Mouse (Mus musculus) erythroblast, adult 5-6 weeks (primary cell): ENCODE measurements around the gene Slc35a3. TPM values are rescaled to one million over a fixed set of nuclear protein-coding genes. Genes with fewer than 3 reads are reported as not detected.

Source experiments
- ATAC-seq: replicated peaks from 2 replicates; pipeline ENCODE4 v1.8.0; 2016; ENCODE audit warnings: moderate number of reproducible peaks, mild to moderate bottlenecking, moderate TSS enrichment, inconsistent platforms; ENCODE audit not compliant: poor library complexity, low FRiP score, severe bottlenecking
- total RNA-seq, 2 experiments: library from RNA; stranded (forward) in 1 of 2; stranded (reverse) in 1 of 2; fragments of 150-400 nt in 1 of 2; fragments of 200-764, 138-1000 nt in 1 of 2; gene quantifications; 2 replicates each; pipeline versions ENCODE4 v1.2.3 to v1.2.4; 2015 to 2017; ENCODE audit warnings: low replicate concordance in 2 of 2

Slc35a3 gene
- total RNA-seq, 2 experiments from 2014 or later = 17.1 to 21.3 TPM

DNA sequence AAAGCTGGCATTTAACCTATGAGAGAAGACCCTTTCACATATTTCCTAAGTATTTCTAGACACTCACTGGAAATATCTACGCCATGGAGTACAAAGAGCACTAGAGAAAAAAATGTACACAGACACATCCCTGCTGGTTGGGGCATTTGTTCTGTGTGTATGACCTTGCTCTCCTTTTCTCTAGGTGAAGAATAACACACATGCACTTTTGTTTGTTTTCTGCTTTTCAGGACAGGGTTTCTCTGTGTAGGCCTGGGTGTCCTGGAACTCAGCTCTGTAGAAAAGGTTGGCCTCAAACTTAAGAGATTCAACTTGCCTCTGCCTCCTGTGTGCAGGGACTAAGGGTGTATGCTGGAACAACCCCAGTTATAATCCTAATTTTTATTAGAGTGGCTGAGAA is 66.2 kb downstream of the Slc35a3 start:
- no peak for ATAC-seq

DNA sequence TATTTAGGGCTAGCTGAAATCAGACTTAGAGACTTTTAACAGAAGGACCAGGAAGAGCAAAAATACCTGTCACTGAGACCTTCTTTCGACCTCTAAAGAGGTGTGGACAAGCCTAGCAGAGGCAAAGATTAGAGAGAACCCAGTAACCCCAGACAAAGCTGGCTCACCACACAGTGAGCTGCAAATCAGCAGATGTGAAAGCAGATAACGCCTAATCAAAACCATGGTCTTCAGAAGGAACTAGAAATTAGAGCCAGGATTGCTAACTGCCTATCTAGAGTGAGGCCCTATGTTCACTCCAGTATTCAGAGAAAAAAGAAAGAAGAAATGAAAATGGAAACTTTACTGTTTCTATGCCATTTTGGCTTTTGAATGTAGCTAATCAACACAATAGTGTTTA is 70.3 kb downstream of the Slc35a3 start:
- no peak for ATAC-seq

DNA sequence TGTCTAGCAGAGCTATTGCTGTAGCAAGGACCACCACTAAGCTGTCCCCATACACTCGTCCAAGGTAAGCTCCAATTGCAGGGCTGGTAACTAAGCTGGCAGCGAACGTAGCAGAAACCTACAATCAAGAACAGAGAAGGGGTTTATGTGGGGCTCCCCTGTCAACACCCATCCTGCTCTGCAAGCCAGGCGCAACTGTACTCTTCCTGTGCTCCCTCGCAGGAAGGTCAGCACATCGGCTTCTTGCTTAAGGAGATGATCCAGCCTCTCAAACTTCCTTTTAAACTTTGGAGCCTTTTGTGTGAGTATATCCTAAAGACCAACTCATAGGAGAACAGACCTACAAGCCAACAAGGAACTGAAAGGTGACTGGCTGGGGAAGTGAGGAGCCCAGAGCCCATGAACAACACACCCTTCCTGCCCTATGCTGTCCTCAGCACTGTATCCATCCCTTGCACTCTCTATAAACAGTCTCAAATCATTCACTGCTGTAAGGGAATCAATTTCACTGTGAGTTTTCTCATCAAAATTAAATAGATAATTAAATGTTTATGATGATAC is 70.7 kb downstream of the Slc35a3 start:
- no peak for ATAC-seq

DNA sequence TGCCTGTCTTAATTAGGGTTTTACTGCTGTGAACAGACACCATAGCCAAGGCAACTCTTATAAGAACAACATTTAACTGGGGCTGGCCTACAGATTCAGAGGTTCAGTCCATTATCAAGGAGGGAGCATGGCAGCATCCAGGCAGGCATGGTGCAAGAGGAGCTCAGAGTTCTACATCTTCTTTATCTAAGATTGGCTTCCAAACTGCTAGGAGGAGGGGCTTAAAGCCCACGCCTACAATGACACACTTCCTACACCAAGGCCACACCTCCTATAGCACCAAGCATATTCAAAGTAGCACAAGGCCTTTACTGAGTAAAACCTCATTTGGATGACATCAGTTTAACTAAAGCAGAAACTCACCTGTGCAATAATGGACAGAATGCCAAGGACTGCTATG is 72.6 kb downstream of the Slc35a3 start:
- ATAC-seq = 0 out of 2 replicates have a peak, but pooled peaks have one; percentile 62

DNA sequence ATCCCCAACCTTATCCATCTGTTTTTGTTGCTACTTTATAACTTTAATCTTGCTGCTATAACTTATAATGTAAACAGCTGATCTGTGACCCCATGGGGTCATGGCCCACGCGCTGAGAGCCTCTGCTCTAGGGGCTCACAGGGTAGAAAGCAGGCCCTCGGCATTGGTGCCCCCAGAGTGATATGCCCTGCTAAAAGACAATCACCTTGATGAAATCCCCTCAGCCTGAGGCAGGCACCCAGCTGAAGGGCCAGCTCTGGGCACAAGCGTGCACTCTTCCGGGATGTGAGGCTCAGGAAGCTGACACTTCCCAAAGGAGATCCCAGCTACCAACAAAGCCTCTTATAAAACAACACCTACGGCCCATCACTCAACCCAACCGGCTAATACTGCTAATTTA is 74.1 kb downstream of the Slc35a3 start:
- no peak for ATAC-seq

DNA sequence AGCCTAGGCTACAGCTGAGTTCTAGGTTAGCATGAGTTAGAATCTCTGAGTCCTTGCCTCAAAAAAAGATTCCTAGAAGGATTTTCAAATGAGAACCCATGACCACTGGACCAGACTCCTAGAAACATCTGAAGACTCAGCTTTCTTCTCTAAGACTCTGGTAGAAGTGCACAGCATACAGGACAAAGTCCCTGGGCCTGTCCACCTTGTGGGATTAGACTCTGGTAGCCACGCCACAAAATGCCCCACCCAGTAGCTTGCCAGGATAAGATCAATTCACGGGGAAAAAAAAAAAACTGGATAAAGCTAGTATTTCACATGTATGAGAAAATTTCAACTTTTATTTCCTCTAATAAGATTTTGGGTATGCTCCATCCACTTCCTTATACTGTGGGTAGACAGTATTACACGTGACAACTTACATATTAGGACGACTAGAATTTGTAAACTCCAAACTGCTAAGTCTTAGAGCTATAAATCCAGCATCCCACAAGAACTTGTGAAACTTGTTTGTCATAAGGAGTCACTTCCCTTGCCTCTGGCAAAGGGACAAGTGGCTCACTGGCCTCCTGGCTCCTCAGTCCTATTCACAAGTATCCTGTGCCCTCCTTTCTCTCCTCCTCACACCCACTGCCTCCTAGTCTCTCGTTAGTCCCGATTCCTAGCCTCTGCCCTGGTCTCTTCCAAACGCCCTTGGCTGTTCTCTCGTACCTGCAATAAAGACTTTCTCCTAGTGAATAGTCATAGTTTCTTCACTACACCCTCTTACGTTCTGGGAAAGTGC is 74.7 kb downstream of the Slc35a3 start:
- ATAC-seq = no peak

DNA sequence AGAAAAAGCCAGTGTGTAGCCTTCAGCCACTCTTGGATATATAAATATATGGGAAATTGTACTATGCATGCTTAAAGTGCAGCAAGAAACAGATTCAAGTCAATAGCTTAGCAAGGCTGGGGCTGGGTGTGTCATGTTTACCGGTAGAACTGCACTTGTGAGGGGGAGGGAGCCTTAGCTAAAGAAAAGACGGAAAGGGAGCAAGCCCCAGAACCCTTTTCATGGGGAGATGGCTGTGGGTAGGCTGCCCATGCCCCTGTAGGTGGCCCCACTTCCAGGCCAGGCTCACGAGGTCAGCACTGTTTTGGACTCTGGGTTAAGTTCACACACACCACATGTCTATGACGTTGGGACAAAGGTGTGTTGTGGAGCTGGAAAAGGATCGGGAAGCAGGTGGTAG is 76.8 kb downstream of the Slc35a3 start:
- no peak for ATAC-seq

DNA sequence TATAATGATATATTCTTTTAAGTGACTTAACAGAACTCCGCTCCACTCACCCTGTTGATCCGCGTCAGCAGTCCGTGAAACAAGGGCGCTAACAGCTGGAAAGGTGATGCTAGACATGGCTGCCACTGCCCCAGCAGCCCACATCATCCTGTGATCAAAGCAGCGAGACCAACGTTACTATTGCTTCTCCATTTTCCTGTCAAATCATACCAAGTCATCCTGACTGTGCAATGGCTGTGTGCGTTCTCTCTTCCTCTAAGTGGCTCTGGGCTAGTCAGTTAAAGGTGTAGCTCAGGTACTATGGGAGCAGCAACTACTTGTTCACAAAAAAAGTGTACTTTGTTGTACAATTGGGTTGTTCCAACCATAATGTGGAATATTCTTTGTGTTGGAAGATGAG is 77.8 kb downstream of the Slc35a3 start:
- ATAC-seq = no peak

DNA sequence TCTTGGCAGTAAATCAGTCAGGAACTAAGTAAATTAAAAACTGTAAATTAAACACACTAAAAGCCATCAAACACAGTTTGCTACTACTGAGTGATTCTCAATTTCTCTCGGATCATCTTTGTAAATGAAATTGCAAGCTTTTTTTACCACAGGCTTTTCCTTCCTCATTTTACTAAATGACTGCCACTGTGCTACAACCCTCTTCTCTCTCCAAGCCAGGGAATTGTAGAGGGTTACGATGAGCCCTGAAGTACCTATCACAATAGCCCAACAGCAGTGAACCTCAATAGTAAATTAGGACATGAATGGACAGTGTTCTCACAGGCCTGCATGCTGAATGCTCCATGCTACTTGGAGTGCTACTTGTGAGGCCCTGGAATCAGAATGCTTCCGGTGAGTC is 78.5 kb downstream of the Slc35a3 start:
- no peak for ATAC-seq

DNA sequence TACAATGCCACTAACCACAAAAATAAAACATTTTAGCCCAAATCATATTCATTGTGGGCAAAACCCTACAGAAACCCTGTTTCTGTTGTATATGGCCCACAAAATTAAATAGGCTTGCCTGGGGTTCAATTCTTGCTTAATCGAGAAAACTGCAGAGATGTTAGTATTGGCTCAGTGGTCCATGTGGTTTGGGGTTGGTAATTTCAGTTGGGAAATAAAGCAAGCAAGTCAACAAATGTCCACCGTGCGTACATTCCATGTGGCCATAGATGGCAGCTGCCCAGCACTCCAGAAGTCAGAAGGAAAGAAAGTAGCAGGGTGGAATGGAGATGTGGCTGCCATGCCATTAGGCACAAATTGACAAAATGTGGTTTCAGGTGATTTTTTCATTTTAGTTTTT is 79.7 kb downstream of the Slc35a3 start:
- ATAC-seq = no peak

DNA sequence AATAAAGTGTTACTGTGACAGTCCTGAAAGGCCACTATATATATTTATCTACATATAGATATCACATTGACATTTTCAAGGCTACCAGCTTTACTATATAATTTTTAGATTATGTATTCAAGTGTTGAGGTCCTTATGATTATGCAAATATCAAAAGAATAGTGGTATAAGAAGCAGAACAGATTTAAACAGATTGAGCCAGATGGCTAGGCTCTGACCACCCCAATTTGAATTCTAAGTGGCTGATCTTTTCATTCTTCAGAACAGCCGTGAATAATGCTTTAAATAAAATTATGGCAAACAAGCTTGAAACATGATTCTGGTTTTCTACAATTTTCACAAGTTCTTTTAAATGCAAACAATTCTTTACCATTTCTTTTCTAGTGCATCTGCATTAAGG is 81.2 kb downstream of the Slc35a3 start:
- no peak for ATAC-seq

DNA sequence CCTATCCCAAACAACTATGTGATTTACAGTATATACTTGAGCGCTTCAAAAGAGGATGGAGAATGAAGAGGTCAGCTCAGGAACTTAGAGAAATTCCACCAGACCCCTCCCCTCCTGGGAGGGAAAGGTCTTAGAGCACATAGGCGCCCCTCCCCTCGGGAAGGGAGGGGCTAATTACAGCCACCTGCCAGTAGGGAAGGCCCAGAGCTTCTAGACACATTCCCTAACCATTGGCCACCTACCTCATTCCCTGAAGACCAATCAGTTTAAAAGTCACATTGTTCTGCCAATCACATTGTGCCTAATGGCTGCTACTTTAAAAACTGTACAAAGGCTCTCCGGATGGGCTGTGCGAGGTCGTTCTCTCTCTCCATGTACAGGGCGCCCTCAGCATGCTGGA is 90.0 kb downstream of the Slc35a3 start:
- ATAC-seq = no peak

DNA sequence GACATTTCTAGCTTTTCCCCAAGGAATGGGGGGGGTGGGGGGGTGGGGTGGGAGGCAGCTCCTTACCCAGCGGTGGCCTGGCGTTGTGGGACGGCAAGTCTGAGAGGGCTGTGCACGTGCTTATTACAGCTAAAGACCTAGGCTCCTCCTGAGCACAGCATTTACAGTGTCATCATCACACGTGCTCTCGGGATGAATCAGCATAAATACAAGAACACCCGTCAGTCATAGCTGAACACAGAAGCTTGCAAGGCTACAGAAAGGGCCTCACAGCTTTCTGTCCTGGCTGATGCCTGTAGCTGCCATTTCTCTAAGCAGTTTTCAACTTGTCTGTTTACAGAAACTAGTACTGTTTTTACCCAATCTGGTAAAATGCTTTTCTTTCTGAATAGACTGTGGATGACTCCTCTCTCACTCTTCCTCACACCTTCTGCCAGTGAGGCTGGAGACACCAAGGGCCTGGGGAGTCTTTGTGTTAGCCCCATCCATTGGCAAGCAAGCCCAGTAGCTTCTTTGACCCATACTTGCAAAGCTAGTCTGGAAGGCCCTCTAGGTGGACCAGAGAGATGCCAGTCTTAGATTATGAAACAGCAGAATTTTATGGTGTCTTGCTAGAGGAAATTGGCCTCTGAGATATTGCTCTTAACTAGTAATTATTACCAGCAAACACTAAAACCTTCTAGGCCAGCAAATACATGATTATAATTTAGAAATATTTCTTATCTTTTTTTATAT is 91.8 kb downstream of the Slc35a3 start:
- peak; percentile 97 for ATAC-seq

Other genes with a start within 250 kb of the Slc35a3 start
- gene Rtca, start 204.6 kb downstream of the Slc35a3 start, total RNA-seq (2015; ENCODE audit: low replicate concordance) = 1.5 and 13.6 TPM in 2 replicates
- gene Rtca, start 204.6 kb downstream of the Slc35a3 start, total RNA-seq (2017; ENCODE audit: low replicate concordance) = 5.6 and 5.8 TPM in 2 replicates
- 3.3 and 7.9 TPM in 2 replicates for gene Dbt, start 199.8 kb downstream of the Slc35a3 start, total RNA-seq (2015; ENCODE audit: low replicate concordance)
- gene Dbt, start 199.8 kb downstream of the Slc35a3 start, total RNA-seq (2017; ENCODE audit: low replicate concordance) = 3.3 and 10.1 TPM in 2 replicates
- 1.5 and 8.8 TPM in 2 replicates for gene Lrrc39, start 149.9 kb downstream of the Slc35a3 start, total RNA-seq (2015; ENCODE audit: low replicate concordance)
- gene Lrrc39, start 149.9 kb downstream of the Slc35a3 start, total RNA-seq (2017; ENCODE audit: low replicate concordance) = 14.0 and 19.0 TPM in 2 replicates
- 10.7 and 16.3 TPM in 2 replicates for gene Sass6, start 117.8 kb downstream of the Slc35a3 start, total RNA-seq (2015; ENCODE audit: low replicate concordance)
- gene Sass6, start 117.8 kb downstream of the Slc35a3 start, total RNA-seq (2017; ENCODE audit: low replicate concordance) = 19.8 and 31.5 TPM in 2 replicates
- gene Trmt13, start 98.2 kb downstream of the Slc35a3 start, total RNA-seq (2015; ENCODE audit: low replicate concordance) = 0.38 and 13.2 TPM in 2 replicates
- gene Trmt13, start 98.2 kb downstream of the Slc35a3 start, total RNA-seq (2017; ENCODE audit: low replicate concordance) = 10.1 and 10.7 TPM in 2 replicates
- gene Mfsd14a, start 50.2 kb downstream of the Slc35a3 start, total RNA-seq (2015; ENCODE audit: low replicate concordance) = 27.6 and 28.4 TPM in 2 replicates
- gene Mfsd14a, start 50.2 kb downstream of the Slc35a3 start, total RNA-seq (2017; ENCODE audit: low replicate concordance) = 12.5 and 16.7 TPM in 2 replicates
- not detected in 2 replicates for gene Gm43191, start 31.6 kb downstream of the Slc35a3 start, total RNA-seq (2015; ENCODE audit: low replicate concordance)
- 3.5 TPM in 1 of 2 replicates, not detected in the other for gene Gm43191, start 31.6 kb downstream of the Slc35a3 start, total RNA-seq (2017; ENCODE audit: low replicate concordance)
- 3.3 and 4.4 TPM in 2 replicates for gene Agl, start 95.3 kb upstream of the Slc35a3 start, total RNA-seq (2015; ENCODE audit: low replicate concordance)
- 3.9 and 4.2 TPM in 2 replicates for gene Agl, start 95.3 kb upstream of the Slc35a3 start, total RNA-seq (2017; ENCODE audit: low replicate concordance)
- gene Frrs1, start 146.6 kb upstream of the Slc35a3 start, total RNA-seq (2015; ENCODE audit: low replicate concordance) = 6.5 and 11.3 TPM in 2 replicates
- gene Frrs1, start 146.6 kb upstream of the Slc35a3 start, total RNA-seq (2017; ENCODE audit: low replicate concordance) = 5.6 and 9.5 TPM in 2 replicates